Mouse (Mus musculus) left cerebral cortex, adult 11 months (tissue): ENCODE measurements around the gene Rnf187.

Experiments used
- DNase-seq: peaks from one replicate; pipeline ENCODE4 v3.0.0; 2022; ENCODE audit warnings: low spot score

Gene Rnf187

GRCm38 (mm10) chr11:58947306-58947705 lies 8.6 kb upstream of the Rnf187 start:
- no peak for DNase-seq

- no peak for DNase-seq
Measured at GRCm38 (mm10) chr11:58944136-58944535, 5.4 kb upstream of the Rnf187 start.

- no peak for DNase-seq
Measured at GRCm38 (mm10) chr11:58939088-58939439, 348 bp upstream of the Rnf187 start.

GRCm38 (mm10) chr11:58937909-58938308 lies 807 bp downstream of the Rnf187 start:
- DNase-seq = no peak

GRCm38 (mm10) chr11:58931576-58931975 lies 7.1 kb downstream of the Rnf187 start:
- no peak for DNase-seq

GRCm38 (mm10) chr11:58930254-58930653 lies 8.5 kb downstream of the Rnf187 start:
- DNase-seq = no peak

- no peak for DNase-seq
Measured at GRCm38 (mm10) chr11:58929641-58930040, 9.1 kb downstream of the Rnf187 start.

GRCm38 (mm10) chr11:58929055-58929454 lies 9.7 kb downstream of the Rnf187 start:
- DNase-seq = no peak

- no peak for DNase-seq
Measured at GRCm38 (mm10) chr11:58927790-58928651, 10.7 kb downstream of the Rnf187 start.

GRCm38 (mm10) chr11:58927053-58927452 lies 11.7 kb downstream of the Rnf187 start:
- no peak for DNase-seq

- no peak for DNase-seq
Measured at GRCm38 (mm10) chr11:58926651-58927050, 12.1 kb downstream of the Rnf187 start.

- no peak for DNase-seq
Measured at GRCm38 (mm10) chr11:58922420-58922819, 16.3 kb downstream of the Rnf187 start.

GRCm38 (mm10) chr11:58918759-58919158 lies 20.0 kb downstream of the Rnf187 start:
- DNase-seq = no peak

- DNase-seq = no peak
Measured at GRCm38 (mm10) chr11:58917745-58918366, 20.9 kb downstream of the Rnf187 start, which contains the start of gene Btnl10. TSS of gene Btnl10 (plus strand) at chr11:58917908.

- no peak for DNase-seq
Measured at GRCm38 (mm10) chr11:58916879-58917744, 21.6 kb downstream of the Rnf187 start.

- no peak for DNase-seq
Measured at GRCm38 (mm10) chr11:58914461-58915028, 24.2 kb downstream of the Rnf187 start.

- DNase-seq = no peak
Measured at GRCm38 (mm10) chr11:58913776-58914175, 24.9 kb downstream of the Rnf187 start.

- no peak for DNase-seq
Measured at GRCm38 (mm10) chr11:58904838-58905237, 33.9 kb downstream of the Rnf187 start.

GRCm38 (mm10) chr11:58904410-58904718 lies 34.4 kb downstream of the Rnf187 start:
- no peak for DNase-seq

GRCm38 (mm10) chr11:58903511-58904409 lies 35.0 kb downstream of the Rnf187 start, which contains the start of gene Zfp39:
TSS of gene Zfp39 (minus strand) at chr11:58904225.
- peak; percentile 90 for DNase-seq

- DNase-seq = no peak
Measured at GRCm38 (mm10) chr11:58901080-58901479, 37.6 kb downstream of the Rnf187 start.
